Mouse (Mus musculus) MEL (cell line): ENCODE results near the gene Tmprss11b. TPM values are rescaled to one million over a fixed set of nuclear protein-coding genes. Genes with fewer than 3 reads are reported as not detected.
"Not testable (repeated sequence)": the region's sequence is repeated elsewhere in the genome, so short reads cannot be mapped to it uniquely, and the experiment has no call there.

ENCODE experiments used
- DNase-seq: peaks from one replicate; pipeline ENCODE4 v3.0.0; 2011; ENCODE audit warnings: low read depth, low spot score
- H3K27ac ChIP-seq: 2 replicates; pipeline ENCODE4 v1.5.1; 2012; ENCODE audit warnings: low read depth, mild to moderate bottlenecking, control low read depth, low read length, moderate library complexity; ENCODE audit not compliant: control insufficient read depth
- H3K27me3 ChIP-seq, 2 experiments: fragments of 150-350 bp in 1 of 2; sonication (generic) in 1 of 2; 2 replicates each; pipeline ENCODE4 v1.6.1; 2012; ENCODE audit warnings: low read length in 2 of 2, mild to moderate bottlenecking in 2 of 2, improper control_type of control experiment in 1 of 2, moderate library complexity in 1 of 2; ENCODE audit not compliant: insufficient read depth in 2 of 2, control insufficient read depth in 1 of 2
- H3K36me3 ChIP-seq, 2 experiments: 2 replicates each; pipeline ENCODE4 v1.6.1; 2012 to 2014; ENCODE audit warnings: low read length in 2 of 2, improper control_type of control experiment in 1 of 2, inconsistent platforms in 1 of 2, mild to moderate bottlenecking in 1 of 2; ENCODE audit not compliant: insufficient read depth in 2 of 2, control insufficient read depth in 1 of 2
- H3K4me1 ChIP-seq, 2 experiments: fragments of 150-350 bp in 1 of 2; sonication (generic) in 1 of 2; 2 replicates each; pipeline ENCODE4 v1.6.1; 2012; ENCODE audit warnings: low read length in 2 of 2, improper control_type of control experiment in 1 of 2, mild to moderate bottlenecking in 1 of 2; ENCODE audit not compliant: insufficient read depth in 2 of 2, control insufficient read depth in 1 of 2
- H3K4me3 ChIP-seq, 2 experiments: fragments of 150-350 bp in 1 of 2; sonication (generic) in 1 of 2; 2 replicates each; pipeline ENCODE4 v1.5.1; 2012; ENCODE audit warnings: low read depth in 2 of 2, low read length in 2 of 2, mild to moderate bottlenecking in 2 of 2, moderate library complexity in 2 of 2, control low read depth in 1 of 2, improper control_type of control experiment in 1 of 2; ENCODE audit not compliant: control insufficient read depth in 1 of 2, insufficient read depth in 1 of 2
- H3K79me2 ChIP-seq: 2 replicates; pipeline ENCODE4 v1.6.1; 2012; ENCODE audit warnings: mild to moderate bottlenecking, low read length, moderate library complexity; ENCODE audit not compliant: control insufficient read depth, poor library complexity, insufficient read depth
- H3K9ac ChIP-seq: 2 replicates; pipeline ENCODE4 v1.6.1; 2012; ENCODE audit warnings: low read depth, mild to moderate bottlenecking, control low read depth, low read length, moderate library complexity; ENCODE audit not compliant: control insufficient read depth, poor library complexity, severe bottlenecking
- H3K9me3 ChIP-seq: fragments of 150-350 bp; sonication (generic); replicated peaks from 2 replicates; pipeline ENCODE4 v1.6.1; 2012; ENCODE audit warnings: mild to moderate bottlenecking, low read length, improper control_type of control experiment, moderate library complexity; ENCODE audit not compliant: insufficient read depth
- CHD1 ChIP-seq: IDR thresholded peaks from 2 replicates; pipeline ENCODE4 v1.6.1; 2012; ENCODE audit warnings: low read depth, mild to moderate bottlenecking, inconsistent platforms, low read length, improper control_type of control experiment
- CHD2 ChIP-seq: IDR thresholded peaks from 2 replicates; pipeline ENCODE4 v1.6.1; 2011; ENCODE audit warnings: low read length, improper control_type of control experiment
- CTCF ChIP-seq, 3 experiments: IDR thresholded peaks in 2 of 3; conservative IDR thresholded peaks in 1 of 3; 2 replicates each; pipeline ENCODE4 v1.5.1; 2011 to 2012; ENCODE audit warnings: low read length in 3 of 3, low read depth in 2 of 3, mild to moderate bottlenecking in 2 of 3, improper control_type of control experiment in 1 of 3, inconsistent platforms in 1 of 3, mixed read lengths in 1 of 3, moderate library complexity in 1 of 3; ENCODE audit not compliant: control insufficient read depth in 1 of 3, insufficient read depth in 1 of 3, poor library complexity in 1 of 3, severe bottlenecking in 1 of 3
- E2F4 ChIP-seq: IDR thresholded peaks from 2 replicates; pipeline ENCODE4 v1.6.1; 2011; ENCODE audit warnings: low read depth, low read length, improper control_type of control experiment, borderline replicate concordance
- EP300 ChIP-seq, 2 experiments: IDR thresholded peaks; 2 replicates each; pipeline ENCODE4 v1.6.1; 2011; ENCODE audit warnings: improper control_type of control experiment in 2 of 2, low read length in 2 of 2, low read depth in 1 of 2, mild to moderate bottlenecking in 1 of 2
- ETS1 ChIP-seq: IDR thresholded peaks from 2 replicates; pipeline ENCODE4 v1.6.1; 2012; ENCODE audit warnings: low read depth, mild to moderate bottlenecking, inconsistent platforms, low read length, improper control_type of control experiment, moderate library complexity
- HCFC1 ChIP-seq: IDR thresholded peaks from 2 replicates; pipeline ENCODE4 v1.6.1; 2012; ENCODE audit warnings: low read depth, mild to moderate bottlenecking, inconsistent platforms, low read length, improper control_type of control experiment, moderate library complexity
- KAT2A ChIP-seq: conservative IDR thresholded peaks from 2 replicates; pipeline ENCODE4 v1.6.1; 2012; ENCODE audit warnings: low read depth, low read length, improper control_type of control experiment, inconsistent platforms
- MAFK ChIP-seq: IDR thresholded peaks from 2 replicates; pipeline ENCODE4 v1.6.1; 2011; ENCODE audit warnings: low read depth, mild to moderate bottlenecking, low read length, improper control_type of control experiment, borderline replicate concordance
- MAX ChIP-seq: IDR thresholded peaks from 2 replicates; pipeline ENCODE4 v1.6.1; 2011; ENCODE audit warnings: low read length, improper control_type of control experiment
- MYB ChIP-seq: IDR thresholded peaks from 2 replicates; pipeline ENCODE4 v1.6.1; 2011; ENCODE audit warnings: mild to moderate bottlenecking, low read depth, low read length, improper control_type of control experiment
- NELFE ChIP-seq: IDR thresholded peaks from 2 replicates; pipeline ENCODE4 v1.6.1; 2011; ENCODE audit warnings: low read depth, low read length, improper control_type of control experiment
- NRF1 ChIP-seq: IDR thresholded peaks from 2 replicates; pipeline ENCODE4 v1.6.1; 2014; ENCODE audit warnings: low read depth, mild to moderate bottlenecking, inconsistent platforms, low read length, improper control_type of control experiment, moderate library complexity; ENCODE audit not compliant: poor library complexity, insufficient read depth, severe bottlenecking
- POLR2A ChIP-seq, 2 experiments: IDR thresholded peaks; 2 replicates each; pipeline ENCODE4 v1.6.1; 2011 to 2012; ENCODE audit warnings: low read length in 2 of 2, mild to moderate bottlenecking in 2 of 2, control low read depth in 1 of 2, improper control_type of control experiment in 1 of 2, low read depth in 1 of 2, moderate library complexity in 1 of 2; ENCODE audit not compliant: control insufficient read depth in 1 of 2, insufficient read depth in 1 of 2, poor library complexity in 1 of 2
- RAD21 ChIP-seq: IDR thresholded peaks from 2 replicates; pipeline ENCODE4 v1.6.1; 2011; ENCODE audit warnings: mild to moderate bottlenecking, low read depth, low read length, improper control_type of control experiment
- RCOR1 ChIP-seq: IDR thresholded peaks from 2 replicates; pipeline ENCODE4 v1.6.1; 2012; ENCODE audit warnings: low read depth, mild to moderate bottlenecking, inconsistent platforms, low read length, improper control_type of control experiment
- SIN3A ChIP-seq: IDR thresholded peaks from 2 replicates; pipeline ENCODE4 v1.6.1; 2012; ENCODE audit warnings: low read length, improper control_type of control experiment, inconsistent platforms
- SMC3 ChIP-seq: IDR thresholded peaks from 2 replicates; pipeline ENCODE4 v1.6.1; 2011; ENCODE audit warnings: low read depth, low read length, improper control_type of control experiment
- TAL1 ChIP-seq: IDR thresholded peaks from 2 replicates; pipeline ENCODE4 v1.6.1; 2012; ENCODE audit warnings: mild to moderate bottlenecking, inconsistent platforms, low read length, moderate library complexity, mixed read lengths
- USF1 ChIP-seq: IDR thresholded peaks from 2 replicates; pipeline ENCODE4 v1.6.1; 2014; ENCODE audit warnings: low read depth, mild to moderate bottlenecking, inconsistent platforms, low read length, improper control_type of control experiment, moderate library complexity
- USF2 ChIP-seq, 2 experiments: IDR thresholded peaks; 2 replicates each; pipeline ENCODE4 v1.6.1; 2011 to 2012; ENCODE audit warnings: improper control_type of control experiment in 2 of 2, low read length in 2 of 2, borderline replicate concordance in 1 of 2, inconsistent platforms in 1 of 2, low read depth in 1 of 2, mild to moderate bottlenecking in 1 of 2; ENCODE audit not compliant: insufficient read depth in 1 of 2
- ZC3H11A ChIP-seq: IDR thresholded peaks from 2 replicates; pipeline ENCODE4 v1.6.1; 2012; ENCODE audit warnings: low read depth, mild to moderate bottlenecking, inconsistent platforms, low read length, improper control_type of control experiment
- ZKSCAN1 ChIP-seq: IDR thresholded peaks from 2 replicates; pipeline ENCODE4 v1.6.1; 2012; ENCODE audit warnings: low read depth, mild to moderate bottlenecking, inconsistent platforms, low read length, improper control_type of control experiment, moderate library complexity
- ZNF384 ChIP-seq: IDR thresholded peaks from 2 replicates; pipeline ENCODE4 v1.6.1; 2012; ENCODE audit warnings: low read depth, mild to moderate bottlenecking, inconsistent platforms, low read length, improper control_type of control experiment
- polyA plus RNA-seq, 2 experiments: library from polyadenylated mRNA; stranded (reverse) in 1 of 2; unstranded in 1 of 2; fragments of >175 nt in 1 of 2; fragments of >200 nt in 1 of 2; gene quantifications; 2 replicates each; pipeline versions ENCODE4 v1.2.1 to v1.2.4; 2012; ENCODE audit warnings: low replicate concordance in 2 of 2, low read depth in 1 of 2; ENCODE audit not compliant: insufficient read length in 2 of 2, insufficient read depth in 1 of 2, missing spikeins in 1 of 2
- total RNA-seq: library from RNA; depleted of rRNA; stranded (reverse); fragments of 300-350 nt; gene quantifications from 2 replicates; pipeline ENCODE4 v1.2.3, GENCODE M21; 2012

Gene Tmprss11b
- total and polyA plus RNA-seq, 3 experiments: not detected

DNA sequence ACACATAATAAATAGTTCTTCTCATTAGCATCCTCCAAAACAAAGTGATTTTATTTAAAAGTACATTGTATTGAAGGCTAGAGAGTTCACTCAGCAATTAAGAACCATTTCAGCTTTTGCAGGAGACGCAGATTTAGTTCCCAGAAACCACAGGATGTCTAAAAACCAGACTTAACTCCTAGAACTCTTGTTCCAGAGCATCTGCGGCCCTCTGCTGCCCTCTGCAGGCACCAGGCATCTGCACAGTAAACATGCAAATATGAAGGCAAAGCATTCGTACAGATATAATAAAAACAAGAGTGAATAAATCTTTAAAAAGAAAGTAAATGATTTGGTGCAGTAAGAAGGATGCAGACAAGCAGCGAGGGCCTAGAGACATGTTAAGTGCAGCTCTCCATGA is 8.5 kb upstream of the Tmprss11b start:
- Histone ChIP-seq H3K4me1 (no peaks in the 10 kb centered on the region), H3K4me3 (no peak overlapping the region), H3K27me3 (no peaks in the 10 kb centered on the region), H3K27ac (no peak overlapping the region), H3K36me3 (no peaks in the 10 kb centered on the region), H3K79me2 (no peaks in the 10 kb centered on the region), H3K9ac (no peak overlapping the region), H3K9me3 (no peaks in the 10 kb centered on the region)
- TF ChIP-seq USF1 (no peak), TAL1 (no peak), KAT2A (no peak), E2F4 (no peak), NELFE (no peak), MYB (no peak), NRF1 (no peak), POLR2A (IDR thresholded peaks at IDR 0.05; ENCODE audit: control insufficient read depth in 1 of 2, insufficient read depth in 1 of 2, low read depth in 1 of 2, low read length in 2 of 2, poor library complexity in 1 of 2) (no peak), CHD2 (no peak), HCFC1 (no peak), MAX (no peak), USF2 (IDR thresholded peaks at IDR 0.05; ENCODE audit: borderline replicate concordance in 1 of 2, insufficient read depth in 1 of 2, low read depth in 1 of 2, low read length in 2 of 2) (no peak), ETS1 (no peak), CTCF (IDR thresholded peaks at IDR 0.05 in 2 of 3, conservative IDR thresholded peaks at IDR 0.05 in 1 of 3; ENCODE audit: control insufficient read depth in 1 of 3, insufficient read depth in 1 of 3, low read depth in 2 of 3, low read length in 3 of 3, poor library complexity in 1 of 3, severe bottlenecking in 1 of 3) (peak; percentile 24 to 66 (median 52)), ZKSCAN1 (no peak), CHD1 (no peak), EP300 (IDR thresholded peaks at IDR 0.05; ENCODE audit: low read depth in 1 of 2, low read length in 2 of 2) (no peak), MAFK (no peak), RAD21 (peak; percentile 39), RCOR1 (no peak), SMC3 (peak; percentile 47), SIN3A (no peak), ZC3H11A (no peak)
- peak; percentile 16 for DNase-seq

DNA sequence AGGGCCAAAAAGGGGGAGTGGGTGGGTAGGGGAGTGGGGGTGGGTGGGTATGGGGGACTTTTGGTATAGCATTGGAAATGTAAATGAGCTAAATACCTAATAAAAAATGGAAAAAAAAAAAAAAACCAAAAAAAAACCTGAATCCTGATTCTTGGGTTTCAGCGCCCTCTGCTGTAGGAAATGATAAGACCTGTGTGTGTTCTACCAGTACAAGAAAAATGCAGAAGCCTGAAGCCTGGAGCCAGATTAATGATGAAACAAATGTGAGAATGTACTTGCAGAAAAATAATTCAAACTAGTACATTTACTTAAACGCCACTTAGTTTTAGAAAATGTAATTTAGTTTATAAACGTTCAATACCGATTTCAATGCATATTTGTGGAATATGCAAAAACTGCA is 27.0 kb downstream of the Tmprss11b start:
- not testable (repeated sequence) for H3K4me3 ChIP-seq, H3K79me2 ChIP-seq, H3K9me3 ChIP-seq, H3K36me3 ChIP-seq, H3K27ac ChIP-seq, H3K27me3 ChIP-seq, H3K4me1 ChIP-seq, H3K9ac ChIP-seq
- peak; percentile 28 for DNase-seq
- TF ChIP-seq ZNF384 (peak; percentile 78), CTCF (IDR thresholded peaks at IDR 0.05 in 2 of 3, conservative IDR thresholded peaks at IDR 0.05 in 1 of 3; ENCODE audit: control insufficient read depth in 1 of 3, insufficient read depth in 1 of 3, low read depth in 2 of 3, low read length in 3 of 3, poor library complexity in 1 of 3, severe bottlenecking in 1 of 3) (peak in 1 of 3 experiments; percentile 35; a peak in 2 of 6 replicates), SMC3 (0 out of 2 replicates have a peak, but pooled peaks have one; percentile 23)
